Mouse (Mus musculus): ENCODE measurements around the gene Thop1. TPM values are rescaled to one million over a fixed set of nuclear protein-coding genes. Genes with fewer than 3 reads are reported as not detected.
"Not testable (repeated sequence)": the region's sequence is repeated elsewhere in the genome, so short reads cannot be mapped to it uniquely, and the experiment has no call there.

Thop1 gene
- total RNA-seq, 2 experiments from 2014 or later = 14.5 to 15.5 TPM

GRCm38 (mm10) chr10:81058896-81059295, 10.9 kb upstream of the Thop1 start:
- DNase-seq = no peak

GRCm38 (mm10) chr10:81059603-81060543, 10.0 kb upstream of the Thop1 start, which contains the start of gene Sgta:
Sgta (minus strand) TSS chr10:81060181.
- DNase-seq = peak; percentile 99

- DNase-seq = no peak
Observed at GRCm38 (mm10) chr10:81062710-81063109, 7.1 kb upstream of the Thop1 start.

- DNase-seq = not testable (repeated sequence)
Observed at GRCm38 (mm10) chr10:81064519-81064918, 5.3 kb upstream of the Thop1 start.

DNA sequence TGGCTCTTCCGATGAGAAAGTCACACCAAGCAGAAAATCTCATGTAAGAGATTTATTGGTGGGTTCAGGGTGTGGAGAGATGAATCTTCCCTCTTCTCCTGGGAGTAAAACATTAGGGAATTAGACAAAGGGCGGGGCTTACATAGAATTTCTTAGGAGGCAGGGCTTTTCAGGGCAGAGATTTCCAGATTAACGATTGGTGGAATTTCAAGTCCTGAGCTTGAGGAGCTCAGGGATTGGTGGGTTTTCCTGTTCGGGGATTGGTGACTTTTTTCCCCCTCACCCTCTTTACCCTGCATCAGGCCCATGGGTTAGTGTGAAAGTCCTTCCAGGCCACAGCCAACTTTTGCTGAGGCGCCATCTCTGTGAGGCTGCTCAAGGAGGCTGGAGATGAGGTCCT, 1.1 kb upstream of the Thop1 start:
- no peak for DNase-seq

DNA sequence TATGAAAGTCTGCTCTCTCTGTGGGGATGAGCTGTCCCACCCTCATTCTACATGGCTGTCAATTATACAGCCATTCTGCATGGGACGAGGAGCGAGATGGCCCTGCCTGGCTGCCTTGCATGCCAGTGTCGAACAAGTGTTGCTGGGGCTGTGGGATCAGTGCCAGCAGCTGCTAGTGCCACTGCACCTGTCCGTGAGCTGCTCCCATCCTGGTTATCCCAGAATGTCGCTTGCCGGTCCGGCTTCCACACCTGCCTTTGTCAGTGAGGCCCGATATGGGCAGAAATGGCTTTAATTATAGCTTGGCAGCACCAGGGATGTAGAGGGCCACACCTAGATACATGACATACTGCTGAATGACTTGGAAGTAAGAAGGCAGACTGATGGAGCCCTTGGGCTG, 2.5 kb downstream of the Thop1 start:
- DNase-seq = no peak

DNA sequence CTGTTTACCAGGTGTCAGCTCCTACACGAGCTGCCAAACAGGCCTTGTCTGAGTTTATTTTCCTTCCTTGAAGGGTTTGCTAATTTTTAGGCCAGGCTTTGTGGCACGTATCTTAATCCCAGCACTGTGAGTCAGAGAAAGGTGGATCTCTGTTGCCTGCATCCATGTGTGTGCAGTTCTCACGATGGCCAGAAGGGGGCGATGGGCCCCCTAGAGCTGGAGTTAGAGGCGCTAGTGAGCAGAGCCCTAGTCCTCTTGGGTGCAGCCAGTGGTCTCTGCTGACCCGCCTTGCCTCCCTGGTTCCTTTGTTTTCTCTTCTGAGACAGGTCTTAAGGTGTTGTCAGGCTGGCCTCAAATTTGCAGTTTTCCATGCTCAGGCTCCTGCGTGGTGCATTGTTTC, 3.6 kb downstream of the Thop1 start:
- DNase-seq = peak; percentile 42

DNA sequence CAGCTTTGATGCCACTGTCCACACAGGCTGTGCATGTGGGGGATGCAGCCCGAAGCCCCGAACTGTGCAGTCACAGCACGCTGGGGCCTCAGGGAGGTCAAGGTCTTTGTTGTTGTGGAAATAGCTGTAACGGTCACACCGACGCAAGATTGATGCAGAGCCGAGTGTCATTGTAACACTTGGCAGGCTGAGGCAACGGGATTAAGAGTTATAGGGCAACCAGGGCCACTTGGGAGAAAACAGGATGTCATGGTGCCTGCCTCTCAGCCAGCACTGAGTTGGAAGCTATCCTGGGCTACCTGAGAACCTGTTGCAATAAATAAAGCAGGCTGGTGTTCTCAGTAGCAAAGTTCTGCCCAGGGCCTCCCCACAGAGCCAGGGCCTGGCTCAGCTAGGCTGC, 5.9 kb downstream of the Thop1 start:
- DNase-seq = no peak

- no peak for DNase-seq
Observed at GRCm38 (mm10) chr10:81076356-81076755, 6.5 kb downstream of the Thop1 start.

- DNase-seq = no peak
Observed at GRCm38 (mm10) chr10:81077916-81078315, 8.1 kb downstream of the Thop1 start.

DNA sequence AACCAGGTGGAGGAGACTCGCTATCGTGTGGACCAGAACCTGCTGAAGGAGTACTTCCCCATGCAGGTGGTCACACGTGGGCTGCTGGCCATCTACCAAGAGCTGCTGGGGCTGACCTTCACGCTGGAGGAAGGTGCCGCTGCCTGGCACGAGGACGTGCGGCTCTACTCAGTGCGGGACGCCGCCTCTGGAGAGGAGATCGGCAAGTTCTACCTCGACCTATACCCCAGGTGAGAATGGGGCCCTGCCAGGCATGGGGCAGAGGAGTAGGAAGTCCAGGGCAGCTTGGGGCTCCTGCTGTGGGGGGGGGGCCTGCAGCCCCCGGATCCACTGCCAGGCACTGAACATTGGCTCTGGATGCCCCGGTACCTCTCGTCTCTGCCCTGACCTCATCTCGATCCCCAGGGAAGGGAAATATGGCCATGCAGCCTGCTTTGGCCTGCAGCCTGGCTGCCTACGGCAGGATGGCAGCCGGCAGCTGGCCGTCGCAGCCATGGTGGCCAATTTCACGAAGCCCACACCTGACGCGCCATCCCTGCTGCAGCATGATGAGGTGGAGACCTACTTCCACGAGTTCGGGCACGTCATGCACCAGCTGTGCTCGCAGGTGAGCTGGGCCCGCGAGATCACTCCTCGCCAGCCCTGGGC, 10.3 kb downstream of the Thop1 start:
- DNase-seq = no peak

- DNase-seq = peak; percentile 79
Observed at GRCm38 (mm10) chr10:81082168-81082960, 12.5 kb downstream of the Thop1 start.

DNA sequence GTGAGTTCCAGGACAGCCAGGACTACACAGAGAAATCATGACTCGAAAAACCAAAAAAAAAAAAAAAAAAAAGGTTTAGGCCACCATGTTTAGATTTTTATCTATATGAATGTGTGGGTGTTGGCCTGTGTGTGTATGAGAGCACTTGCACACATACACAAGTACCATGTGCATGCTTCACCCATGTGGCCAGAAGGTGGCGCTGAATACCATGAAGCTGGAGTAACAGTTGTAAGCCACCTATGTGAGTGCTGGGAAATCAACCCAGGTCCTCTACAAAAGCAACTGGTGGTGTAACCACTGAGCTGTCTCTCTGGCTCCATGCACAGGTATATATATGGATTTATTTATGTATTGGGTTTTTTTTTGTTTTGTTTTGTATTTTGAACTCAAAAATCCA, 17.2 kb downstream of the Thop1 start:
- no peak for DNase-seq

- DNase-seq = peak; percentile 54
Observed at GRCm38 (mm10) chr10:81089216-81089615, 19.4 kb downstream of the Thop1 start.

DNA sequence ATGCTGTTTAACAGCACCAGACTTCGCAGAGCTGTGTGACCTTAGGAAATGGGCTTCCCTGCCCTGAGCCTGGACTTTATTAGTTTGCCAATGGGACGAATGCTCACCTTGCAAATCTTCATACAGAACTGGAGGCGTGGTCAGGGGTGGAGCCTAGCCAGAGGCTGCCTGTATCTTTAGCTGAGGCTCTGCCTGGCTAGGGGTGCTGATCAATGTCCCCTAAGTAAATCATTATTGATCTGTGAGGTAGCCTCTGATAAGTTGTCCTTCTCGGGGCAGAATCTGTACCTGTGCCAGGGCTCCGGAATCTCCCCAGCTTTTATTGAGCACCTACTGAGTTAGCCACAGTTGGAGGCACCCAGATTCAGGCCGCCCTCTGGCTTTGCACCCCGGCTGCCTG, 20.8 kb downstream of the Thop1 start:
- DNase-seq = no peak

GRCm38 (mm10) chr10:81092465-81093250, 22.8 kb downstream of the Thop1 start:
- DNase-seq = peak; percentile 76

- DNase-seq = no peak
Observed at GRCm38 (mm10) chr10:81094931-81095678, 25.3 kb downstream of the Thop1 start.

- DNase-seq = peak; percentile 99
Observed at GRCm38 (mm10) chr10:81105565-81106112, 35.8 kb downstream of the Thop1 start, which contains the start of gene Map2k2. Map2k2 (plus strand) TSS chr10:81105915.

DNA sequence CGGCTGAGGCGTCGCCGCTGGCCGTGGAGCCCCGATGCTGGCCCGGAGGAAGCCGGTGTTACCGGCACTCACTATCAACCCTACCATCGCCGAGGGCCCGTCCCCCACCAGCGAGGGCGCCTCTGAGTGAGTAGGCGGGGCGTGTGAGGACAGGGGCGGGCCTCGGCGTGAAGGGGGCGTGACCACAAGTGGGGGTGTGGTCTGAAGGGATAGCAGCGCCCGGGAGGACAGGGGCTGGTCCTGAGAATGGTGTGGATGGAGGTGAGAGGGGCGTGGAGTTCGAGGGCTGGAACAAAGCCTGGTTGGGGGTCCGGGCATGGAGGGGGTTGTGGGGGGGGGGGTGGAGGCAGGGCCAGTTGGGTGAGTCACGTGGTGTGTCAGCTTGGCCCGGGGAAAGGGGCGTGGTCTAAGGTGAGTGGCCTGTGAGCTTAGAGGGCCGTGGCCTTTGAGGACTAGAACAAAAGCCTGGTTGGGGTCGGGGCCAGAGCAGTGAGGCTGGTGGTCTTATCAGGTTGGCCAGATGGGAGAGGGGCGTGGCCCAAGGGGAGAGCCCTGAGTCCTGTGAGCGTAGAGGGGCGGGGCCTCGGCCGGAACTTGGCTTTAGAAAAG, 36.4 kb downstream of the Thop1 start:
- peak; percentile 92 for DNase-seq

DNA sequence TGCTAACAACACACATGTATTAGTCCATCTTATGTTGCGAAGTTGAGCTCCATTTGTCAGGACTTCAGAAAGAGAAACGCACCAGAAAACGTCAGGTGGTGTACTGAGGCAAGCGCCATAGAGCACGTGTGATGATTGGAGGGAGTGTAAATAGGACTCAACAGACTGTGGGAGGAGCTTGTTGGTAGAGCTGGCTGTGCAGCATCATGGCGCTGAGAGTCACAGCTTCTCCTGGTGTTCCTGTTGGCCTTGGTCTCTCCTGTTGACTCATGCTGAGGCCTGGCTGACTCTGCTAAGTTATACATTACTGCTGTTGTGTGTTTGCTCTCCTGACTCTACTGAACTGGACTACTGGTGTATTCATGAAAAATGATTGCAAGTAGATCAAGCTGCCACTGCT, 43.1 kb downstream of the Thop1 start:
- DNase-seq = no peak

All from heart, postnatal 4 days (tissue).